Comparison of ENCODE assay signal across 25 mouse cellular contexts in genomic region chr8:55964759-55965320, GRCm38 (mm10). TPM values are rescaled to one million over a fixed set of nuclear protein-coding genes. Genes with fewer than 3 reads are reported as not detected.
"Had no signal": no experiment of that assay in that cellular context is flagged by ENCODE, and none has a peak within 500 bp of the region (broad histone marks: within the 10 kb centered on the region; RNA-seq: fewer than 3 reads in every experiment).

No protein-coding gene starts in this region.

- H3K4me2 ChIP-seq: kidney, embryonic 15.5 days; liver, embryonic 11.5 days; liver, embryonic 15.5 days; stomach, embryonic 15.5 days had no signal

- H3K9ac ChIP-seq: kidney, embryonic 15.5 days; liver, embryonic 15.5 days; stomach, embryonic 15.5 days had no signal

- H3K27ac ChIP-seq: kidney, embryonic 15.5 days; liver, embryonic 15.5 days; midbrain, embryonic 10.5 days; stomach, embryonic 15.5 days had no signal

- H3K36me3 ChIP-seq: kidney, embryonic 15.5 days; liver, embryonic 15.5 days; midbrain, embryonic 10.5 days; stomach, embryonic 15.5 days had no signal

- H3K9me3 ChIP-seq: kidney, embryonic 15.5 days; liver, embryonic 15.5 days; midbrain, embryonic 10.5 days; stomach, embryonic 15.5 days had no signal

- H3K4me3 ChIP-seq: kidney, embryonic 15.5 days; liver, embryonic 15.5 days; midbrain, embryonic 10.5 days; myocyte; stomach, embryonic 15.5 days had no signal

- DNase-seq: kidney, adult 2 months; kidney, postnatal 25 days; layer of hippocampus, adult 9-11 months; layer of hippocampus, postnatal 36 days; lung, adult 2 months; lung, postnatal 10 days; lung, postnatal 4 days; midbrain, embryonic 14.5 days; right cerebral cortex, postnatal 14 days; thymus, adult 2 months; thymus, postnatal 25 days had no signal

- H3K4me1 ChIP-seq: kidney, embryonic 15.5 days; liver, embryonic 15.5 days; midbrain, embryonic 10.5 days; stomach, embryonic 15.5 days had no signal

- H3K27me3 ChIP-seq: kidney, embryonic 15.5 days; liver, embryonic 15.5 days; stomach, embryonic 15.5 days had no signal

RNA-seq across cellular contexts. Expression of gene Glra3, which starts 24.6 kb away (rescaled TPM):
- total RNA-seq: neutrophil, adult 5-6 weeks had no signal
- polyA plus RNA-seq: kidney, adult 2 months; limb, embryonic 14.5 days; liver, embryonic 11.5 days; liver, embryonic 15.5 days; lung, adult 2 months; spleen, adult 2 months; stomach, embryonic 15.5 days; thymus, adult 2 months; urinary bladder, adult 2 months had no signal

RNA-seq across cellular contexts. Expression of gene Adam29, which starts 58.1 kb away (rescaled TPM):
- total RNA-seq: layer of hippocampus, adult 18-20 months; layer of hippocampus, postnatal 36 days; left cerebral cortex, adult 8-10 months; left cerebral cortex, postnatal 36 days; megakaryocyte, adult 5-6 weeks; neutrophil, adult 5-6 weeks had no signal
- polyA plus RNA-seq: kidney, adult 2 months; kidney, embryonic 15.5 days; limb, embryonic 14.5 days; liver, embryonic 11.5 days; liver, embryonic 15.5 days; lung, adult 2 months; midbrain, embryonic 10.5 days; midbrain, embryonic 14.5 days; myocyte; spleen, adult 2 months; stomach, embryonic 15.5 days; thymus, adult 2 months; urinary bladder, adult 2 months had no signal
